Mouse (Mus musculus) ES-Bruce4 (cell line): Measurements from ENCODE around the gene Iqck.

Experiments used
- EP300 ChIP-seq: IDR thresholded peaks from 2 replicates; pipeline ENCODE4 v1.6.1; 2011; ENCODE audit warnings: low read depth, low read length; ENCODE audit not compliant: insufficient read depth
- POLR2A ChIP-seq: IDR thresholded peaks from one replicate; pipeline ENCODE4 v1.8.1; 2011; ENCODE audit warnings: low read length; ENCODE audit not compliant: insufficient read depth

GRCm38 (mm10) chr7:118813592-118813991, 42.0 kb upstream of the Iqck start:
- no peak for TF ChIP-seq EP300
- no peak for TF ChIP-seq POLR2A
